Mouse (Mus musculus) forebrain, postnatal 0 days (tissue): ENCODE results near the gene Nsun7. TPM values are rescaled to one million over a fixed set of nuclear protein-coding genes. Genes with fewer than 3 reads are reported as not detected.

Experiments used
- ATAC-seq: fragments of 200-750 bp; cut with Nextera tagmentation; 2 replicates; pipeline ENCODE4 v1.8.0; 2017; ENCODE audit warnings: mild to moderate bottlenecking, moderate library complexity
- DNase-seq: peaks from one replicate; pipeline ENCODE4 v3.0.0-alpha.2; 2015
- H3K27ac ChIP-seq: fragments of 300-500 bp; sonication (generic); 2 replicates; pipeline ENCODE4 v1.5.1; 2014; ENCODE audit warnings: low read depth, mild to moderate bottlenecking, antibody characterized with exemption, low read length, moderate library complexity, mixed read lengths
- H3K27me3 ChIP-seq: fragments of 300-500 bp; sonication (generic); 2 replicates; pipeline ENCODE4 v1.6.1; 2014; ENCODE audit warnings: mild to moderate bottlenecking, low read length, mixed read lengths; ENCODE audit not compliant: insufficient read depth
- H3K36me3 ChIP-seq: fragments of 300-500 bp; sonication (generic); 2 replicates; pipeline ENCODE4 v1.6.1; 2014; ENCODE audit warnings: mild to moderate bottlenecking, moderate library complexity; ENCODE audit not compliant: insufficient read depth
- H3K4me1 ChIP-seq: fragments of 300-500 bp; sonication (generic); 2 replicates; pipeline ENCODE4 v1.6.1; 2014; ENCODE audit warnings: antibody characterized with exemption; ENCODE audit not compliant: insufficient read depth
- H3K4me2 ChIP-seq: fragments of 300-500 bp; sonication (generic); 2 replicates; pipeline ENCODE4 v1.6.1; 2014; ENCODE audit warnings: low read depth, mild to moderate bottlenecking, moderate library complexity
- H3K4me3 ChIP-seq: fragments of 300-500 bp; sonication (generic); 2 replicates; pipeline ENCODE4 v1.5.1; 2014; ENCODE audit warnings: low read depth, low read length, mixed read lengths
- H3K9ac ChIP-seq: fragments of 300-500 bp; sonication (generic); 2 replicates; pipeline ENCODE4 v1.6.1; 2014; ENCODE audit warnings: mild to moderate bottlenecking
- H3K9me3 ChIP-seq: fragments of 300-500 bp; sonication (generic); 2 replicates; pipeline ENCODE4 v1.6.1; 2016; ENCODE audit warnings: low read length
- CTCF ChIP-seq: sonication (generic); IDR thresholded peaks from 2 replicates; pipeline ENCODE4 v1.5.1; 2016; ENCODE audit warnings: antibody characterized with exemption, control low read depth, low read depth
- WGBS: fragments of 180-500 bp; shearing (Covaris S2); extraction: QIAGEN DNeasy Blood & Tissue Kit; methylation state at CpG from one replicate; pipeline ENCODE4 v1.1.7; 2014; 5-methylcytosine and 5-hydroxymethylcytosine counted together
- polyA plus RNA-seq: library from polyadenylated mRNA; unstranded; fragments of >200 nt; fragmentation: Nextera tagmentation; extraction: Ambion mirVana; gene quantifications from 2 replicates; pipeline ENCODE4 v1.2.1, GENCODE M21; 2015
- total RNA-seq: library from RNA; depleted of rRNA; stranded (reverse); fragments of >200 nt; gene quantifications from 2 replicates; pipeline ENCODE4 v1.2.3, GENCODE M21; 2014

The Nsun7 gene
- total and polyA plus RNA-seq, 2 experiments from 2014 or later = 3.1 to 5.2 TPM

GRCm38 (mm10) chr5:66226526-66226925 is 33.2 kb upstream of the Nsun7 start:
- H3K9me3 ChIP-seq = no peaks in the 10 kb centered on the region
- H3K4me2 ChIP-seq = no peak overlapping the region
- no peak for TF ChIP-seq CTCF
- WGBS = 90% methylated on average over 7 of the region's 7 CpGs
- ATAC-seq (no peak), DNase-seq (no peak)
- H3K27me3 ChIP-seq = no peaks in the 10 kb centered on the region
- no peak overlapping the region for H3K4me3 ChIP-seq
- no peaks in the 10 kb centered on the region for H3K36me3 ChIP-seq
- no peak overlapping the region for H3K27ac ChIP-seq
- H3K9ac ChIP-seq = no peak overlapping the region
- H3K4me1 ChIP-seq = no peaks in the 10 kb centered on the region

GRCm38 (mm10) chr5:66231660-66232269 is 27.9 kb upstream of the Nsun7 start:
- ATAC-seq (peak; percentile 50), DNase-seq (peak; percentile 18)
- H3K4me3 ChIP-seq = no peak overlapping the region
- no peak overlapping the region for H3K4me2 ChIP-seq
- WGBS = 67% methylated on average over 8 of the region's 8 CpGs
- no peaks in the 10 kb centered on the region for H3K9me3 ChIP-seq
- no peak overlapping the region for H3K27ac ChIP-seq
- H3K27me3 ChIP-seq = no peaks in the 10 kb centered on the region
- H3K36me3 ChIP-seq = no peaks in the 10 kb centered on the region
- TF ChIP-seq CTCF = no peak
- H3K9ac ChIP-seq = no peak overlapping the region
- no peaks in the 10 kb centered on the region for H3K4me1 ChIP-seq

GRCm38 (mm10) chr5:66232456-66232855 is 27.2 kb upstream of the Nsun7 start:
- Histone ChIP-seq H3K27me3 (no peaks in the 10 kb centered on the region), H3K9ac (no peak overlapping the region), H3K36me3 (no peaks in the 10 kb centered on the region), H3K4me3 (no peak overlapping the region), H3K9me3 (no peaks in the 10 kb centered on the region), H3K4me1 (no peaks in the 10 kb centered on the region), H3K27ac (no peak overlapping the region), H3K4me2 (no peak overlapping the region)
- 58% methylated on average over 3 of the region's 3 CpGs for WGBS
- ATAC-seq (no peak), DNase-seq (no peak)
- no peak for TF ChIP-seq CTCF

- DNase-seq = no peak
- Histone ChIP-seq H3K4me1 (no peaks in the 10 kb centered on the region), H3K4me3 (no peak overlapping the region), H3K4me2 (no peak overlapping the region), H3K36me3 (no peaks in the 10 kb centered on the region), H3K9ac (no peak overlapping the region), H3K9me3 (no peaks in the 10 kb centered on the region), H3K27me3 (no peaks in the 10 kb centered on the region), H3K27ac (no peak overlapping the region)
- ATAC-seq = peak; percentile 25; the same call in 1 of the 2 replicates
- peak; percentile 61 for TF ChIP-seq CTCF
Observed at GRCm38 (mm10) chr5:66241894-66242293, 17.8 kb upstream of the Nsun7 start.

GRCm38 (mm10) chr5:66243467-66243866 is 16.2 kb upstream of the Nsun7 start:
- Histone ChIP-seq H3K4me1 (no peaks in the 10 kb centered on the region), H3K36me3 (no peaks in the 10 kb centered on the region), H3K27ac (no peak overlapping the region), H3K4me3 (no peak overlapping the region), H3K9ac (no peak overlapping the region), H3K27me3 (no peaks in the 10 kb centered on the region), H3K4me2 (no peak overlapping the region), H3K9me3 (no peaks in the 10 kb centered on the region)
- no peak for TF ChIP-seq CTCF
- no peak for DNase-seq
- WGBS = 86% methylated on average over 9 of the region's 9 CpGs
- no peak for ATAC-seq

- Histone ChIP-seq H3K9me3 (no peaks in the 10 kb centered on the region), H3K27ac (peak overlapping the region; percentile 36; the same call in 1 of the 2 replicates), H3K4me3 (no peak overlapping the region), H3K4me2 (no peak overlapping the region), H3K36me3 (no peaks in the 10 kb centered on the region), H3K4me1 (no peaks in the 10 kb centered on the region), H3K9ac (no peak overlapping the region), H3K27me3 (no peaks in the 10 kb centered on the region)
- ATAC-seq (peak; percentile 83), DNase-seq (peak; percentile 35)
- TF ChIP-seq CTCF = no peak
- 15% methylated on average over 6 of the region's 6 CpGs for WGBS
Observed at GRCm38 (mm10) chr5:66244043-66244660, 15.5 kb upstream of the Nsun7 start.

GRCm38 (mm10) chr5:66245958-66246497 is 13.7 kb upstream of the Nsun7 start:
- H3K36me3 ChIP-seq = no peaks in the 10 kb centered on the region
- H3K9me3 ChIP-seq = no peaks in the 10 kb centered on the region
- no peak overlapping the region for H3K27ac ChIP-seq
- H3K4me1 ChIP-seq = no peaks in the 10 kb centered on the region
- no peak overlapping the region for H3K4me2 ChIP-seq
- H3K9ac ChIP-seq = no peak overlapping the region
- H3K4me3 ChIP-seq = no peak overlapping the region
- DNase-seq (no peak), ATAC-seq (no peak)
- H3K27me3 ChIP-seq = no peaks in the 10 kb centered on the region
- 90% methylated on average over 9 of the region's 10 CpGs for WGBS
- no peak for TF ChIP-seq CTCF
